Mouse (Mus musculus): ENCODE data around the gene Ccdc171.

DNA sequence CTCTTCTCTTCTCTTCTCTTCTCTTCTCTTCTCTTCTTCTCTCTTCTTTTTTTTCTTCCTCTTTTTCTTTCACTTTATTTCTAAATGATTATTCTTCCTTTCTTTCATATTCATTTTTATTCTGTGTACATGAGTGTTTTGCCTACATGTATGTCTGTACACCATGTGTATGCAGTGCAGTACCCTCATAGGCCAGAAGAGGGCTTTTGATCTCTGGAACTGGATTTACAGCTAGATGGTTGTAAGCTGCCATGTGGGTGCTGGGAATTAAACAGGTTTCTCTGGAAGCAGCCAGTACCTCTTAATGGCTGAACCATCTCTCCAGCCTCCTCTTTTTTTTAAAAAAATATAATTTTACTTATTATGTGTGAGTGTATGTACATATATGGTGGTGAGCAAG is 2.6 kb downstream of the Ccdc171 start:
- TF ChIP-seq CTCF (IDR thresholded peaks at IDR 0.05; ENCODE audit: low read depth, low read length) = peak; percentile 48; the same call in 1 of the 2 replicates
- no peak for TF ChIP-seq GATA1 (IDR thresholded peaks at IDR 0.05; ENCODE audit: borderline replicate concordance, low read length)
- no peak for TF ChIP-seq TAL1 (conservative IDR thresholded peaks at IDR 0.05; ENCODE audit: low read depth, low read length)
- TF ChIP-seq POLR2AphosphoS5 (IDR thresholded peaks at IDR 0.05; ENCODE audit: insufficient replicate concordance, low read depth, low read length) = no peak
- TF ChIP-seq GATA2 (IDR thresholded peaks at IDR 0.05; ENCODE audit: borderline replicate concordance, low read depth, low read length) = no peak

Measured in G1E (cell line).